Mouse (Mus musculus) small intestine, adult 10 weeks (tissue): ENCODE results near the gene Entpd2. TPM values are rescaled to one million over a fixed set of nuclear protein-coding genes. Genes with fewer than 3 reads are reported as not detected.

Source experiments
- polyA plus RNA-seq: library from polyadenylated mRNA; stranded (reverse); fragments of 350-450 nt; fragmentation: Illumina TruSeq; extraction: RNeasy Lipid Tissue Mini Kit (QIAGEN cat#74804); gene quantifications from one replicate; pipeline ENCODE4 v1.2.3, GENCODE M21; 2014; ENCODE audit warnings: low replicate concordance

Gene Entpd2
- polyA plus RNA-seq = not detected

DNA sequence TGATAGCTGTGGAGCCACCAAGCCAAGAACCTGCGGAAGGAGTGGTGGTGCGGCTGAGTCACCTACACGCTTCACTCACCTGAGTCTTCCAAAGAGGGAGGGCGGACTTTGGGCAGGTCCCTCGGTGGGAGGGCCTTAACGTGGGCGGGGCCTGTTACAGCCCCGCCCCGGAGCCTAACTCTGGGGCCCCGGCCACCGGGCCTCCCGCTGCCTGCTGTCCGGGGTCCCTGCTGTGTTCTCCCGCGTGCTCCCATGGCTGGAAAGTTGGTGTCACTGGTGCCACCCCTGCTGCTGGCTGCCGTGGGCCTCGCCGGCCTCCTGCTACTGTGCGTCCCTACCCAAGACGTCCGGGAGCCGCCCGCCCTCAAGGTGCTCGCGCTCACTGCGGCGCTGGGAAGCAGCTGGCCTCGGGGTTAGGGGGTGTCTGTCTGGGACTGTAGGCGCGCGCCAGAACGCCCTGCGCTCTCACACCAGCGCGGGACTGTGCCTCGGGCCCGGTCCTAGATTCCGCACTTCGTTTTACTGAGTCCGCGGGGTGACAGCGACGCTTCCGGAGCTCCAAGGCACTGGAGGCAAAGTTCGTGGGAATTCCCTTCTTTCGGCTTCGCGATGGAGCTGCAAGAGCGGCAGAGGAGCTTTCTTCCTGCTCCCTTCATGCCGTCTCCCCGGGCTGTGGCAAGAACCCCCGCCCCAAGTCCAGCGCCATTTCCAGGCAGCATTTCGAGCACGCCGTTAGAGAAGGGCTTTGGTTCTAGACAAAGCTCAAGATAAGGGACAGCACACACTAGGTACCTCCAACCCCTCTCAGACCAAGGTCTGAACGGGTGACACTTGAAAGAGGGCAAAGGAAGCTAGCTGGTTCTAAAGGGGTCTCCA is at the start of gene Entpd2:
TSS of gene Entpd2 (plus strand) at position 154 of the 876 bp plus-strand sequence.

DNA sequence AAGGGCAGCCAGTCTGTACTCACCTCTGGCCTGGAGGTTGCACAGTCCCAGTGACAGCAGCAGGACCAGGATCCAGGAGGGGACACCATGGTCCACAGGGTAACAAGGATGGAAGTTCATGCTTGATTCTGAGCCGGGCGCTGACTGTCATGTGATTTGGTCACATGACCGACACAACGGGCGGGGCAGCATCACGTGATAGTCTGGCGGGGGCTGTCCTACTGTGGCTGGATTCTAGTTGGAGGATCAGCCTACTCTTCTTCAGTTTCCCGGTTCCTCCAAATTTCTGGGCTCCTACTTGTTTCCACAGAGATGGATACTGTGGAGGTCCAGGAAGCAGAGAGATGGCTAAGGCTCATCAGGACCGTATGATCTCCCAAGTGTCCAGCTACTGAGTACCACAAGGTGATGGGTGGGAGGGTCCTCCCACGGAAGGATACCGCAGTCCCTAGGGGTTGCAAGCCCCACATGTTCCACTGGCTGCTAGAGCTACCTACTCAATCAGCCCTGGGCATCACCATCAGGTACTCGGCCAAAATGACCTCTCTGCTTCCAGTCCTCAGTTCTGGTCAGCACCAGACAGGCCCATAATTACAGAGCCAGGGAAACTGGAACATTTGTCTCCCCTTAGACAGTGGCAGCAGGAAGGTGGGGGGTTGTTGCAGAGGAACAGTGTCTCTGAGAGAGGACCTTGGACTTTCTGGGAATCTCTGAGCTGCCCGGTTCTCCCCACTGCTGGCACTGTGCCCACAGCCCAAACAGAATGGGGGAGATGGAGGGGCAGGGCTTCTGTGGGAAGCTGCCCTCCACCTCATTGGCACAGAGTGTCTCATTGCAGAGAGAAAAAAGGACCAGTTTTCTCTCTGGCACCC is 39.2 kb upstream of the Entpd2 start, which contains the start of gene Dpp7:
TSS of gene Dpp7 (minus strand) at position 152 of the 872 bp plus-strand sequence.

DNA sequence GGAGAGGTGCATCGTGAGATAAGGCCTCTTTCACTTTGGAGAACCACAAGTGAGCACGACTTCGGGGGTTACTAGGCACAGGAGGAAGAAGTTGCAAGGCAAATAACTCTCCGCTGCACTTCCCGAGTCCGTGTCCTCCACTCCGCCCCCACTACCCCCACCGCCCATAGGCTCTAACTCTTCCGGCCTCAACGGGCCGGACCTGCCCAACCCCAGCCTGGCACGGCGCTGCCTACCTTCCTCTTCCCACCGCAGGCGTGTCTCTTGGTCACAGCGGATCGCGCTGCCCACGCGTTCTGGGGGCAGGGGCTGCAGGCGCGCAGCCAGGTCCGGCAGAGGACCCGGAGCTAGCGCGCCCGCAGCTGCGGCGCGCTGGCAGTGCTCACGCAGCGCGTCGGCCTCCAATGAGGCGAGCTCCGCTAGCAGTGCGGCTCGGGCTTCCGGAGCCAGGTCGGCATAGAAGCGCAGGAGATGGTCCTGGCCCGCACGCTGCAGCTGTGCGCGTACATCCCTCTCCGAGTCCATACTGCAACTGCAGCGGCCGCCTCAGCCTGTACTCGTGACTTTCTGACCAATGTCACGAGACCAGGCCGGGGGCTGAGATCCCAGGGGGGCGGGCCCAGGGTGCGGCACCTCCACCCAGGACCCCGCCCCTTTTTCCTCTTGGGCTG is 30.4 kb upstream of the Entpd2 start, which contains the start of gene Uap1l1:
TSS of gene Uap1l1 (minus strand) at position 592 of the 671 bp plus-strand sequence.

DNA sequence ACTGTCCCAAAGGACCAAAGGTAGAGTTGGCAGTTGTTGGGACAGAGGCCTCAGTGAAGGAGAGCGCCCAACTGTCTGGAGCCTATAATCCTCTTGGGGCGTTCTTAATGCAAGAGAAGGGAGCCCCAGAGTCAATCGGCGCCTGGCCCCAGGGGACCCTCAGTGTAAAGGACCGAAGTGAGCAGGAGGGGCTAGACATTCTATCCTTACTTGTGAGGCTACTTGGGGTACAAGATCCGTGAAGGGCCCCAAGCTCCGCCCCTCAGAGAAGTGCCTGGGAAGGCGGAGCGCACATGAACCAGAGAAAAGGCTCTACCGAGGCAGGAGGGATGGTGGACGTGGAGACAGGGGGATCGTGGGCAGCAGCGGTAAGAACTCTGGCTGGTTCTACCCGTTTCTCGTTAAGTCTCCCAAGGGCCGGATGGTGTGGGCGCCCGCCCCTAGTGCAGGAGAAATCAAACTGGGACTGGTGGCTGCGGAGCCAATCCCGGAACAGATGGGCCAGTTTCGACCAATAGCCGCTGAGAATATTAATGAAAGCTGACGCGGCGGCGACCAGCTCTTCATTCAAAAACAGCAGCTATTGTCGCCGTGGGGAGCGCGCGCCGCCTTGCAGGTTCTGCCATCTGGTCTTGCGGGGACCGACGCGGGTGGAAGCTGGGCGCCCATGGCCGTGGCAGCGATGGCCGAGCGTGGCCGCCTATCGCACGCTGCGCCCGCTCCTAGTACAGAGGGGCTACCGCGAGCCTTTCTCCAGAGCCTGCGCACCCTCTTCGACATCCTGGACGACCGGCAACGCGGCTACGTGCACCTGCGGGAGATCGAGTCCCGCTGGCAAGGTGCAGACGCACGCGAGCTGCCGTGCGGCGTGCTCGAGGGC is 23.7 kb upstream of the Entpd2 start, which contains the start of gene Sapcd2:
TSS of gene Sapcd2 (plus strand) at position 558 of the 880 bp plus-strand sequence.

DNA sequence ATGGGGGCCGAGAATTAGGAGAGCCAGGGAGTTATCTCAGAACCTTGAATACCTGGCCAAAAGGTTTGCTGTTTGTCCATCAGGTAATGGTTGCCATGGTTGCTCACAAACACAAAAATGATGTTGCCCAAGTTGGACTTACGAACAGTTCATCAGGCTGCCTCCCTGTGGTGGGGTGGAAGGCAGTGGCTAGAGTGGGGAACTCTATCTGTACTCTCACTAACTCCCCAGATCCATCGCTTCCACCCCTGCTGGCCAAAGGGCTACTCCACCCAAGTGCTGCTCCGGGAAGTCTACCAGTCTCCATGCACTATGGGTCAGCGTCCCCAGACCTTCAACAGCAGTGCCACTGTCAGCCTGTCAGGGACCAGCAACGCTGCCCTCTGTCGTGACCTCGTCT is 3.4 kb downstream of the Entpd2 start, which contains the start of gene Npdc1:
TSS of gene Npdc1 (plus strand) at position 301 of the 400 bp plus-strand sequence.

DNA sequence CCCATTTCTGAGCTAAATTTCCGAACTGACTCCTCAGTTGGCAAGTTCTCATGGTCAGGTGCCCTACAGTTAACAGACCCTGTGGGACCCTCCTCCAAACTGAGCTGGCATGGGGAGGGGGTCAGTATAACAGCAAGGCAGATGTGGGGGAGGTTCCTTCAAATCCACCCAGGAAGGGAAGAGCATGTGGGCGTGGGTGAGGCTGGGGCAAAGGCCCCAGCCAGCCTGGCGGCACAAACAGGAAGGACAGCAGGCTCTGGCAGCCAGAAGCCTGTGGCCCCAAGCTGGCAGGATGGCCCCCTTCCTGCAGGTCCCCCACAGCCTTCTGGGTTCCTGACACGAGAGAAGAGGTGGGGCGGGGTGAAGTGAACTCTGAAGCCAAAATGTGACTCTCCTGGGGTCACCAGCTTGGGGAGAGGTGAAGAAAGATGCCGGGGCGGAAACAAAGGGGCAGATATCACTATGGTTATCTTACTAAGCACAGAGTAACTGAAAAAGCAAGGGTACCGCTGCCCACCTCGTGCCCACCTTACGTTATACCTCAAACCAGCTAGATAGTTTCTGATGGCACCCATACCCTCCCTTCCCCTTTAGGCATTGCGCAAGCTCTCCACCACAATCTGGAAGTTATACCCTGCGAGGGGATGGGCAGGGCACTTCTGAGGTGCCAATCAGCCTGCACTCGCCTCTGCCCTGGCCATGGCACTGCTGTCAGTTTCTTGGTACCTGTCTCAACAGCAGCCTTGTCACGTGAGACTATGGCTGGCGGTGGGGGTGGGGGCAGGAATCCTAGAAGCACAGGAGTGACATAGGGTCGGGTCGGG is 27.1 kb downstream of the Entpd2 start, which contains the start of gene Fut7:
TSS of gene Fut7 (plus strand) at position 681 of the 824 bp plus-strand sequence.

DNA sequence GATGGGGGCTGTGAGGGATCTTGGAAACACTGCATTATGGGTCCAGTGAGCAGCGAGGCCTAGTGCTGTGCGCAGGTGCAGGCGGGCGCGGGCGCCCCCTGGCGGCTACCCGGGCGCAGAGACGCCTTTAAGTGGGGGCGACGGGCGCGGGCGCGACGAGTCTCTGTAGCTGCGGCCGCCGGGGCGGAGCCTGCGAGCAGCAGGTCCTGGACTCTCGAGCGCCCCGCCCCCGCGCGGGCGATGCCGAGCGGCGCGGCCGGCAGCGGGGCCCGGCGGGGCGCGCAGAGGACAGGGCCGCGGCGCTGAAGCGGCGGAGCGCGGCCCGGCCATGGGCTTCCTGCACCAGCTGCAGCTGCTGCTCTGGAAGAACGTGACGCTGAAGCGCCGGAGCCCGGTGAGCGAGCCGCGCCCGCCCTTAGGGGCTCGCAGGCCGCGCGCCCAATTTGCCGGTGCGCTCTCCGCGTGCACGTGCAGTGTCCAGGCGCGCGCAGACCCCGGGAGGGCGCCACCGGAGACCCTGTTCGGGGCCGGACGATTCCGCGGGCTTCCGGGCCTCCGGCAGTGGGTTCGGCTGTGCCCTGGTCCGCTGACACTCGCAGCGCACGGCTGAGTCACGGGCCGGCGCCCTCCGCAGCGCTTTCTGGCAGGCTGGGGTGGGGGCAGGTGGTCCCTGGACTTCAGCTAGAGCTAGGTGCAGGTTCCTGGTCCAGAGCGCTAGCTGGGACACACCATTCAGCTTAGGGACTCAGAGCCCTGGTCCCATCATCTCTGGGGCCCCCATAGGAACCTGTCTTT is 33.0 kb downstream of the Entpd2 start, which contains the start of gene Abca2:
TSS of gene Abca2 (plus strand) at position 262 of the 795 bp plus-strand sequence.

Other genes with a start within 250 kb of the Entpd2 start
- 17.8 TPM for gene Nrarp, start 215.1 kb upstream of the Entpd2 start, polyA plus RNA-seq
- gene Tor4a, start 199.0 kb upstream of the Entpd2 start, polyA plus RNA-seq = 2.0 TPM
- 3.2 TPM for gene Nelfb, start 184.4 kb upstream of the Entpd2 start, polyA plus RNA-seq
- gene Stpg3, start 181.2 kb upstream of the Entpd2 start, polyA plus RNA-seq = not detected
- not detected for gene Fam166a, start 177.1 kb upstream of the Entpd2 start, polyA plus RNA-seq
- gene Tubb4b, start 171.2 kb upstream of the Entpd2 start, polyA plus RNA-seq = 46.6 TPM
- not detected for gene Slc34a3, start 161.5 kb upstream of the Entpd2 start, polyA plus RNA-seq
- gene Rnf224, start 159.1 kb upstream of the Entpd2 start, polyA plus RNA-seq = not detected
- gene Rnf208, start 153.6 kb upstream of the Entpd2 start, polyA plus RNA-seq = not detected
- not detected for gene Cysrt1, start 153.4 kb upstream of the Entpd2 start, polyA plus RNA-seq
- 0.93 TPM for gene AL732309.1, start 149.0 kb upstream of the Entpd2 start, polyA plus RNA-seq
- not detected for gene Tmem203, start 140.4 kb upstream of the Entpd2 start, polyA plus RNA-seq
- 2.3 TPM for gene Tprn, start 133.3 kb upstream of the Entpd2 start, polyA plus RNA-seq
- 0.56 TPM for gene Ssna1, start 123.4 kb upstream of the Entpd2 start, polyA plus RNA-seq
- 4.6 TPM for gene Anapc2, start 123.4 kb upstream of the Entpd2 start, polyA plus RNA-seq
- gene Tmem210, start 107.7 kb upstream of the Entpd2 start, polyA plus RNA-seq = not detected
- gene Lrrc26, start 106.0 kb upstream of the Entpd2 start, polyA plus RNA-seq = 0.37 TPM
- not detected for gene Grin1, start 76.7 kb upstream of the Entpd2 start, polyA plus RNA-seq
- gene Man1b1, start 63.5 kb upstream of the Entpd2 start, polyA plus RNA-seq = 13.8 TPM
- 2.0 TPM for gene Dpp7, start 39.5 kb upstream of the Entpd2 start, polyA plus RNA-seq
- 5.0 TPM for gene Uap1l1, start 30.2 kb upstream of the Entpd2 start, polyA plus RNA-seq
- 0.11 TPM for gene Sapcd2, start 23.6 kb upstream of the Entpd2 start, polyA plus RNA-seq
- 4.4 TPM for gene Npdc1, start 3.5 kb downstream of the Entpd2 start, polyA plus RNA-seq
- gene Fut7, start 27.4 kb downstream of the Entpd2 start, polyA plus RNA-seq = not detected
- gene Abca2, start 32.8 kb downstream of the Entpd2 start, polyA plus RNA-seq = 0.48 TPM
- gene Clic3, start 61.0 kb downstream of the Entpd2 start, polyA plus RNA-seq = not detected
- gene Paxx, start 65.2 kb downstream of the Entpd2 start, polyA plus RNA-seq = 5.1 TPM
- gene Ptgds, start 74.2 kb downstream of the Entpd2 start, polyA plus RNA-seq = not detected
- gene Lcn12, start 98.0 kb downstream of the Entpd2 start, polyA plus RNA-seq = not detected
- not detected for gene Fbxw5, start 104.9 kb downstream of the Entpd2 start, polyA plus RNA-seq
- gene C8g, start 105.8 kb downstream of the Entpd2 start, polyA plus RNA-seq = not detected
- gene Traf2, start 151.1 kb downstream of the Entpd2 start, polyA plus RNA-seq = 0.78 TPM
- 1.6 TPM for gene Edf1, start 162.0 kb downstream of the Entpd2 start, polyA plus RNA-seq
- gene Mamdc4, start 179.0 kb downstream of the Entpd2 start, polyA plus RNA-seq = not detected
- gene Phpt1, start 179.3 kb downstream of the Entpd2 start, polyA plus RNA-seq = not detected
- gene Ajm1, start 185.9 kb downstream of the Entpd2 start, polyA plus RNA-seq = not detected
- 29.1 TPM for gene Rabl6, start 212.6 kb downstream of the Entpd2 start, polyA plus RNA-seq
- gene Ccdc183, start 221.8 kb downstream of the Entpd2 start, polyA plus RNA-seq = not detected
- gene Tmem141, start 226.1 kb downstream of the Entpd2 start, polyA plus RNA-seq = 0.85 TPM
- gene Fcna, start 232.2 kb downstream of the Entpd2 start, polyA plus RNA-seq = not detected